Mouse (Mus musculus) MEL-GATA-1-ER (cell line): ENCODE measurements around the gene Psme4.
A peak's percentile ranks its signal among the peaks of the same experiment; 100 is the strongest.

ENCODE experiments used
- DNase-seq: peaks from one replicate; pipeline ENCODE4 v3.0.0-alpha.2; 2012; ENCODE audit warnings: low read depth; ENCODE audit errors: extremely low read depth

Gene Psme4

GRCm38 (mm10) chr11:30785497-30785896, 14.0 kb downstream of the Psme4 start:
- DNase-seq: no peak

GRCm38 (mm10) chr11:30786230-30786983, 14.9 kb downstream of the Psme4 start:
- no peak for DNase-seq

GRCm38 (mm10) chr11:30792680-30793079, 21.2 kb downstream of the Psme4 start:
- DNase-seq: no peak

GRCm38 (mm10) chr11:30793753-30794152, 22.2 kb downstream of the Psme4 start:
- DNase-seq: no peak

- no peak for DNase-seq
Observed at GRCm38 (mm10) chr11:30797236-30797635, 25.7 kb downstream of the Psme4 start.

- DNase-seq: peak; percentile 25
Observed at GRCm38 (mm10) chr11:30799496-30799895, 28.0 kb downstream of the Psme4 start.

GRCm38 (mm10) chr11:30800091-30800490, 28.6 kb downstream of the Psme4 start:
- no peak for DNase-seq

GRCm38 (mm10) chr11:30802421-30802820, 30.9 kb downstream of the Psme4 start:
- DNase-seq: no peak

GRCm38 (mm10) chr11:30821116-30821515, 49.6 kb downstream of the Psme4 start:
- no peak for DNase-seq

- no peak for DNase-seq
Observed at GRCm38 (mm10) chr11:30838793-30839192, 67.3 kb downstream of the Psme4 start.

GRCm38 (mm10) chr11:30844355-30844754, 72.8 kb downstream of the Psme4 start:
- DNase-seq: no peak

- DNase-seq: no peak
Observed at GRCm38 (mm10) chr11:30872425-30872824, 100.9 kb downstream of the Psme4 start.

- DNase-seq: no peak
Observed at GRCm38 (mm10) chr11:30885171-30885871, 113.8 kb downstream of the Psme4 start, which contains the start of the genes Gpr75 and Asb3. Gene Gpr75 (plus strand): TSS chr11:30885358. Gene Asb3 (plus strand): TSS chr11:30885416.

GRCm38 (mm10) chr11:30888153-30888552, 116.6 kb downstream of the Psme4 start:
- no peak for DNase-seq

- DNase-seq: no peak
Observed at GRCm38 (mm10) chr11:30896201-30896600, 124.7 kb downstream of the Psme4 start.

- DNase-seq: no peak
Observed at GRCm38 (mm10) chr11:30899312-30899711, 127.8 kb downstream of the Psme4 start.

- DNase-seq: no peak
Observed at GRCm38 (mm10) chr11:30912311-30912710, 140.8 kb downstream of the Psme4 start.

GRCm38 (mm10) chr11:30920641-30921040, 149.1 kb downstream of the Psme4 start:
- no peak for DNase-seq

GRCm38 (mm10) chr11:30923283-30923682, 151.8 kb downstream of the Psme4 start:
- no peak for DNase-seq

- DNase-seq: peak; percentile 40
Observed at GRCm38 (mm10) chr11:30928079-30928478, 156.6 kb downstream of the Psme4 start.

- no peak for DNase-seq
Observed at GRCm38 (mm10) chr11:30928498-30928897, 157.0 kb downstream of the Psme4 start.
